Mouse (Mus musculus): Measurements from ENCODE around the gene Egfr.

DNA sequence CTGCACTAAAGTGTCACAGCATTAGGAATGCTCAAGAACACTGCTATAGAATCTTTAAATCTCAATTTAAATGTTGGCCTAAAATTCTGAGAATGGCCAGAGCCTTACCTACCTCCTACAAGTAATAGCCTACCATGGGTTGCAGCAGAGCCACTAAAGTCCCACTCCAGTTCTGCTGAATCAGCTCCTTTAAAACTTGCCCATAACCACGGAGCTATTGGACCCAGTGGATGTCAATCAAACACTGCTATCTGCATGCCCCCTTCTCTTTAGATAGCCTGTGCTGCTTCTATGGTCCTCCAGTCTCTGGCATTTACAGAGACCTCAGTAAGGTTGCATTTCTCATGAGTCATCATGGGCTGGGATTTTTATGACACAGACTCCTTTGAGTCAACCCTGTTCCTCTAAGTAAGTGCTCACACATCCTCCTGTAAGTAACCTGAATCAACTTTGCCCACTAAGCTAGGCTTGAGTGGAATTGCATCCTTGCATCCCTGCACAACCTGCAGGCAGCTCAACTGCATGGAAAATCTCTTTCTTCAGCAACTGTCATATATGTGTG, 16.8 kb upstream of the Egfr start:
- TF ChIP-seq POLR2A (IDR thresholded peaks at IDR 0.05; ENCODE audit: insufficient read depth, low read depth, low read length): no peak
- TF ChIP-seq CTCF (IDR thresholded peaks at IDR 0.05; ENCODE audit: insufficient read depth, low read depth, low read length): no peak

Data from olfactory bulb, adult 2 months (tissue).